Mouse (Mus musculus): Measurements from ENCODE around the gene Tox4.

DNA sequence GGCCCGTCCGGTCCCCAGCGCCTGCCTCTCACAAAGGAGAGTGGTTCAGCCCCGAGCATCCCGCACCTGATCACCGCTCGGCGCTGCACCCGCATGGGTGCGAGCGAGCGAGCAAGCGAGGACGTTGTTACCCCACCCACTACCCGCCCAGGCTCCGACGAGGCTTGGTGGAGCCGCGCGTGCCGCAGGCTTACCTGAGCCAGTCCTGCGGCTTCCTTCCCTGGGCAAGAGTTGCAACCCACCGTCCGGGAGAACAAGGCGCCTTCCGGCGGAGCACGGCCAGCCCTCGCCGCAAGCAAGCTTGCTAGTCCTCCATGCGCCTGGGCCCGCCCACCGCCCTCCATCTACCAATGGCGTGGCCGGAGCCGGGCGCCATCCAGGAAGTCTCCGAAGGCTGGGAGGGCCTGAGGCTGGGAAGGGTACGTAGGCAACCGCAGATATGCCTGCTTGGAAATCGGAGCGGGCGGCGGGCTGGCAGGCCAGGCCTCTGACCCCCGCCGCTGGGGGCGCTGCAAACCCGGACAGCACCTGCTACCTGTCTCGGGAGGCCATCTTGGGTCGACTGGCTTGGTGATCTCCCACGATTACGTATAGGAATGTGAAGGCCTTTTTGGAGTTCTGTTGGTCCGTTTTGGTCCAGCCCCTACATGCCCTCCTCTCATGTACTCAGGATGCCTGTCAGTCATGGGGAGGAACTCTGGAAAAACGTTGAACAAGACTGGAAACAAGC, 21.3 kb upstream of the Tox4 start, which contains the start of gene Chd8:
- TF ChIP-seq POLR2A (IDR thresholded peaks at IDR 0.05; ENCODE audit: borderline replicate concordance, extremely low read depth, low read depth, low read length) (peak; percentile 71; the same call in 1 of the 2 replicates), CTCF (IDR thresholded peaks at IDR 0.05; ENCODE audit: insufficient read depth, low read length) (peak; percentile 51)
